8 mouse cellular contexts compared by ENCODE assay signal in the genomic region with DNA sequence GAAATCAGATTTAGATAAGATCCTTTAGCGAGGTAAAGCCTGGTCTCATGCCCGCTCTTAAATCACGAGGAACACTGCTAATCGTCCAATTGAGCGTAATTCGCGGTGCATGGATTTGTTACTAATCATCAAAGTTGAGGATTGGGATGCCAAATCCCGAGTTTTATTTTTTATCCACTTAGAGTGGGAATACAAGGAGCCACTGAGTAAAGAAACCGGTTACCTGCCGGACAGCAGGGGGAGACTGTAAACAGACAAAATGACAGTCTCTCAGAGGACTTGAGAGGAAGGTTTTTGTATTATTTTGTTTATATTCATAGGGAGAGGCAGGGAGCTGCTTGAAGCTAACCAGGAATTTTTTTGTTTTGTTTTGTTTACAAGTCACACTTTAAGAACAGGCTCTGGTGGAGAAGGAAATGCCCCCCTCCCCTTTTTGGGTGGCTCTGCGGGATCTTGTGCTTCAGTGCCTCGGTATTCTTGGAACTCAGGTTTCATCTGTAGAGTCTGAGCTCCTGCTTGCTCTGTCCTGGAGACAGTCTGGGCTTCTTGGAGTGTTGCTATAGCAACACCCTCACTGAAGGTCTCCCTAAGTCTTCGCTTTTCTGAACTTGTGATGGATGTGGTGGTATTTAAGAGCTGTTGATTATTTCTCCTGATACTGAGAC. TPM values are rescaled to one million over a fixed set of nuclear protein-coding genes. Genes with fewer than 3 reads are reported as not detected.
DNase-seq lines count a peak whose midpoint lies in the region; ATAC-seq lines count a peak whose summit lies in the region.

No protein-coding gene starts in this region.

- H3K27ac ChIP-seq in hindbrain, embryonic 15.5 days (replicated peaks), result peak overlapping the region; percentile 82
- peak overlapping the region; percentile 83; the same call in 1 of the 2 replicates for H3K27ac ChIP-seq in liver, embryonic 15.5 days (replicated peaks)

- DNase-seq in retina, postnatal 1 day, result peak; percentile 50
- no peak for DNase-seq in retina, embryonic 14.5 days (ENCODE audit: low spot score)
- peak; percentile 37 for DNase-seq in embryo, embryonic 11 days
- DNase-seq in spleen, postnatal 10 days (ENCODE audit: low spot score in 2 of 2), result peak; percentile 25 to 42
- DNase-seq in left cerebral cortex, postnatal 25 days (ENCODE audit: low spot score in 2 of 2), result no peak
- DNase-seq in frontal cortex, postnatal 36 days (ENCODE audit: low spot score in 2 of 2), result no peak

- intact Hi-C loops in left cerebral cortex, postnatal 25 days (cut with DNase I), result loop anchor here (1.0 to 2.0 kb wide), 2 partner anchors 19 to 48 kb away; a partner anchor contains a TSS

- no peak for ATAC-seq in hindbrain, embryonic 15.5 days (ENCODE audit: low FRiP score, low read depth)
- no peak for ATAC-seq in liver, embryonic 15.5 days (ENCODE audit: insufficient read depth)

- H3K4me2 ChIP-seq in hindbrain, embryonic 15.5 days, result peak overlapping the region; percentile 80
- peak overlapping the region; percentile 89 for H3K4me2 ChIP-seq in liver, embryonic 15.5 days

- peak overlapping the region; percentile 63 for H3K4me3 ChIP-seq in hindbrain, embryonic 15.5 days
- peak overlapping the region; percentile 81 for H3K4me3 ChIP-seq in liver, embryonic 15.5 days (replicated peaks)

- WGBS in hindbrain, embryonic 15.5 days, result 9% methylated on average over 13 of the region's 13 CpGs
- 15% methylated on average over 13 of the region's 13 CpGs for WGBS in liver, embryonic 15.5 days (ENCODE audit: insufficient replicate concordance)

- peak overlapping the region; percentile 55 for H3K9ac ChIP-seq in hindbrain, embryonic 15.5 days
- H3K9ac ChIP-seq in liver, embryonic 15.5 days, result peak overlapping the region; percentile 78

- no peaks in the 10 kb centered on the region for H3K27me3 ChIP-seq in hindbrain, embryonic 15.5 days
- H3K27me3 ChIP-seq in liver, embryonic 15.5 days, result no peaks in the 10 kb centered on the region

- peaks cover 24% of the 10 kb centered on the region for H3K36me3 ChIP-seq in hindbrain, embryonic 15.5 days
- peaks cover 20% of the 10 kb centered on the region for H3K36me3 ChIP-seq in liver, embryonic 15.5 days (replicated peaks)

- peaks cover 21% of the 10 kb centered on the region for H3K4me1 ChIP-seq in hindbrain, embryonic 15.5 days (replicated peaks)
- peaks cover 43% of the 10 kb centered on the region for H3K4me1 ChIP-seq in liver, embryonic 15.5 days (replicated peaks)

- H3K9me3 ChIP-seq in hindbrain, embryonic 15.5 days, result no peaks in the 10 kb centered on the region
- H3K9me3 ChIP-seq in liver, embryonic 15.5 days (replicated peaks), result no peaks in the 10 kb centered on the region

RNA-seq across cellular contexts. Expression of a gene that starts 0.9 kb away (rescaled TPM):
- 38.8 and 39.1 TPM in 2 replicates for polyA plus RNA-seq in hindbrain, embryonic 15.5 days (2015; fragmentation: Nextera tagmentation; extraction: Ambion mirVana)
- polyA plus RNA-seq in liver, embryonic 15.5 days (2015; fragmentation: Nextera tagmentation; extraction: Ambion mirVana), result 16.0 and 18.3 TPM in 2 replicates
- total RNA-seq in left cerebral cortex, postnatal 25 days (2021), result 10 to 100 TPM; 38.5 to 41.3 TPM

RNA-seq across cellular contexts. Expression of a gene that starts 18.6 kb away (rescaled TPM):
- polyA plus RNA-seq in hindbrain, embryonic 15.5 days (2015; fragmentation: Nextera tagmentation; extraction: Ambion mirVana), result 11.6 and 12.6 TPM in 2 replicates
- 20.6 and 24.5 TPM in 2 replicates for polyA plus RNA-seq in liver, embryonic 15.5 days (2015; fragmentation: Nextera tagmentation; extraction: Ambion mirVana)
- 10 to 100 TPM; 17.4 to 19.0 TPM for total RNA-seq in left cerebral cortex, postnatal 25 days (2021)

RNA-seq across cellular contexts. Expression of a gene that starts 43.8 kb away (rescaled TPM):
- 120 and 124 TPM in 2 replicates for polyA plus RNA-seq in hindbrain, embryonic 15.5 days (2015; fragmentation: Nextera tagmentation; extraction: Ambion mirVana)
- polyA plus RNA-seq in liver, embryonic 15.5 days (2015; fragmentation: Nextera tagmentation; extraction: Ambion mirVana), result 30.7 and 33.1 TPM in 2 replicates
- 100 to 1,000 TPM; 330 to 346 TPM for total RNA-seq in left cerebral cortex, postnatal 25 days (2021)

RNA-seq across cellular contexts. Expression of a gene that starts 47.4 kb away (rescaled TPM):
- 109 TPM in 2 replicates for polyA plus RNA-seq in hindbrain, embryonic 15.5 days (2015; fragmentation: Nextera tagmentation; extraction: Ambion mirVana)
- 32.3 and 33.9 TPM in 2 replicates for polyA plus RNA-seq in liver, embryonic 15.5 days (2015; fragmentation: Nextera tagmentation; extraction: Ambion mirVana)
- total RNA-seq in left cerebral cortex, postnatal 25 days (2021), result 100 to 1,000 TPM; 125 to 137 TPM

Comparison
In these comparisons a context has a peak if more than half of its experiments do, and no peak if none do; other contexts are left out.
1. DNase-seq: peak in retina, postnatal 1 day (single experiment), embryo, embryonic 11 days (single experiment) and spleen, postnatal 10 days (2 of 2); none in retina, embryonic 14.5 days (single experiment), left cerebral cortex, postnatal 25 days (0 of 2) and frontal cortex, postnatal 36 days (0 of 2).